Mouse (Mus musculus): ENCODE results near the gene Ubtd2. TPM values are rescaled to one million over a fixed set of nuclear protein-coding genes. Genes with fewer than 3 reads are reported as not detected.
"Not testable (repeated sequence)": the region's sequence is repeated elsewhere in the genome, so short reads cannot be mapped to it uniquely, and the experiment has no call there.

Gene Ubtd2
- total RNA-seq, 2 experiments from 2014 or later, result 1.8 to 3.4 TPM

DNA sequence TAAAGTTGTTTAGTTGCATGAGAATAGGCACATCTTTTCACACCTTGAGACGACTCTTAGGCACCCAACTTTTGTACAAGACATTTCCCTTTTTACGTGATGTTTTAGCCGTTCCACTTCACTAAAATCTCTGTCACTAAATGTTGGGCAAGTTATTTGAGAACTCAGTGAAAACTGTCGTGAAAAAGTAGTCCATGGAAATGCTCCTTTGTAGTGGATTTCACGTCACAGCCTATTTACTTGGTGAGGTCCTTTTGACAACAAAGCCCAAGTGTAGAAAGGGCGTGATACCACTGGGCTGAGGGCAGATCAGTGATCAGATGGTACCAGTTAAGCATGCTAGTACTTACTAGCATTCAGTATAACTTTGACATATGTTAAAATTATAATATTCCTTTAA, 1.2 kb downstream of the Ubtd2 start:
- no peak for ATAC-seq (ENCODE audit: poor library complexity, severe bottlenecking)

GRCm38 (mm10) chr11:32464282-32464681, 9.1 kb downstream of the Ubtd2 start:
- no peak for ATAC-seq (ENCODE audit: poor library complexity, severe bottlenecking)

- ATAC-seq (ENCODE audit: poor library complexity, severe bottlenecking), result no peak
These were observed 16.8 kb downstream of the Ubtd2 start for GRCm38 (mm10) chr11:32471925-32472324.

- ATAC-seq (ENCODE audit: poor library complexity, severe bottlenecking), result no peak
These were observed 19.6 kb downstream of the Ubtd2 start for GRCm38 (mm10) chr11:32474725-32475124.

- no peak for ATAC-seq (ENCODE audit: poor library complexity, severe bottlenecking)
These were observed 20.5 kb downstream of the Ubtd2 start for GRCm38 (mm10) chr11:32475487-32476236.

DNA sequence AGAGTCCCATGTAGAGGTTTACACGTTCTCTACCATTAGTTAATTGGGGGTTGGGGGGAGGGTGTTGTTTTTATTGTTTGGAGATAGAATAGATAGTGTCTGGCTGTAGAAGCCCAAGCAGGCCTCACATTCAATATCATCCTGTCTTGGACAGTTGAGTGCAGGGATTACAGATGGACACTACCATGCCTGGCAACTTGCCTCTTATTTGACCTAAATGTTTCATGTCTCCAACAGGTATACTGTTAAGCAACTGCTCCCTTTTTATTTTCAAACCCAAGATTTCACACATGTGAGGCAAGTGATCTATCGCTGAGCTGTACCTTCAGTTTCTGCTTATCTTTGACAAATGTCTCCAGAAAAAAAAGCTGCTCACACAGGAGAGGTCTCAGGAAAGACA, 26.4 kb downstream of the Ubtd2 start:
- ATAC-seq (ENCODE audit: poor library complexity, severe bottlenecking), result no peak

- no peak for ATAC-seq (ENCODE audit: poor library complexity, severe bottlenecking)
These were observed 30.1 kb downstream of the Ubtd2 start for GRCm38 (mm10) chr11:32485290-32485689.

DNA sequence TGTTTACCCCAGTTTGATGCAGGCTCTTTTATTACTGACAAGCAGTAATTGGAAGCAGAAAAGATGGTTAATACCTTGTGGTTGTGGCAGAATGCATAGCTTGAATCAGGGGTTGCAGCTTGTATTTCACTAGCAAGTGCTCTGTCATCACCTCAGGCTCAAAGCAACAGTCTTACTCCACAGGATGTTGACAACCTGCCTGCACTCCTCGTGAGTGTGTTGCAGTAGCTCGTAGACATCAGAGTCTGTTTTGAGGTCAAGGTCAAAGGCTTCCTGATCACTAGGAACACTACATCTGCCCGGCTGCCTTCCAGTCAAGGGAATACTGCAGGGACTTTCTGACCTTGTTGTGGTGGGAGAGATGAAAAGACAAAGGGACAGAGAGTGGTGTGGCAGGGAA, 31.5 kb downstream of the Ubtd2 start:
- ATAC-seq (ENCODE audit: poor library complexity, severe bottlenecking), result peak; percentile 49; the same call in 1 of the 2 replicates

DNA sequence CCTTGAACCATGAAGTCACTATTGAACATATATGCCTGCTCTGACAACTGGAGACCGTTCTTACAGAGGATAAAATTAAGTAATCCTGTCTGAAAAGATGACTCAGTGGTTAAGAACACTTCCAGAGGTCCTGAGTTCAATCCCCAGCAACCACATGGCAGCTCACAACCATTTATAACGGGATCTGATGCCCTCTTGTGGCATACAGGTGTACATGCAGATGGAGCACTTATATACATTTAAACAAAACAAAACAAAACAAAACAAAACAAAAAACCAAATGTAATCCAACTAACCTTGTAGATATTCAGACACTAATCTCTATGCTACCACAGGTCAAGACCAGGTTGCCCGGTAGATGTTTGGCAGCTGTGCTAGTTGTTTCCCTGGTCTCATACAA, 32.3 kb downstream of the Ubtd2 start:
- no peak for ATAC-seq (ENCODE audit: poor library complexity, severe bottlenecking)

- ATAC-seq (ENCODE audit: poor library complexity, severe bottlenecking), result no peak
These were observed 33.2 kb downstream of the Ubtd2 start for GRCm38 (mm10) chr11:32488344-32488743.

GRCm38 (mm10) chr11:32488808-32489670, 33.9 kb downstream of the Ubtd2 start:
- peak; percentile 45; the same call in 1 of the 2 replicates for ATAC-seq (ENCODE audit: poor library complexity, severe bottlenecking)

DNA sequence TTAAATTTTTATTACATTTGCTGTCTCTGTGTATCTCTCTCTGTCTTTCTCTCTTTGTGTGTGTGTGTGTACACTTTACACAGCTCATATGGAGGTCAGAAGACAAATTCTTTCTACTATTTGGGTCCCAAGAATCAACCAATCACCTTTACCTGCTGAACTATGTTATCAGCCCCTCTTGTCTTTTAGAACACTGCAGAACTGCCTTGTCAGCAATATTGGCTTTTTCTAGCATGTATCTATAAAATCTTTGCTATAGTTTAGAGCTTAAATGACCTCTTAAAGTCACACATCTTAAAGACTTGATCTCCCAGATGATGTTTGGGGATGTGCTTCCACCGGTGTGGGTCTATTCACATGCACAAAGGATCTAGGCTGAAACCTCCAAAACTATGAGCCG, 35.9 kb downstream of the Ubtd2 start:
- ATAC-seq (ENCODE audit: poor library complexity, severe bottlenecking), result no peak

- ATAC-seq (ENCODE audit: poor library complexity, severe bottlenecking), result no peak
These were observed 38.1 kb downstream of the Ubtd2 start for GRCm38 (mm10) chr11:32493312-32493711.

DNA sequence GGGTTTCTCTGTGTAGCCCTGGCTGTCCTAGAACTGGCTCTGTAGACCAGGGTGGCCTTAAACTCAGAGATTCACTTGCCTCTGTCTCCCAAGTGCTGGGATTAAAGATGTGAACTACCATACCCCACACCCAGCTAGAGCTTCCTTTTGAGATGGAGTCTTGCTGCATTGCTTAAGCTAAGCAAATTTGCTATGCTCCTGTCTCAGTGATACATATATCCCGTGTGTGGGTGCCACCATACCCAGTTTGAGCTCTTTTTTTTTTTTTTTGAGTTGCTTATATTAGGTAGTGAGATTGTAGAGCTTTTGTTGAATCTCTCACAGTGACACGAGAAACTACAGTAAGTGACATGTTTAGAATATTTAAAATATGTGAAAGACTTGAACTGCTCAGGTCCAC, 40.1 kb downstream of the Ubtd2 start:
- no peak for ATAC-seq (ENCODE audit: poor library complexity, severe bottlenecking)

DNA sequence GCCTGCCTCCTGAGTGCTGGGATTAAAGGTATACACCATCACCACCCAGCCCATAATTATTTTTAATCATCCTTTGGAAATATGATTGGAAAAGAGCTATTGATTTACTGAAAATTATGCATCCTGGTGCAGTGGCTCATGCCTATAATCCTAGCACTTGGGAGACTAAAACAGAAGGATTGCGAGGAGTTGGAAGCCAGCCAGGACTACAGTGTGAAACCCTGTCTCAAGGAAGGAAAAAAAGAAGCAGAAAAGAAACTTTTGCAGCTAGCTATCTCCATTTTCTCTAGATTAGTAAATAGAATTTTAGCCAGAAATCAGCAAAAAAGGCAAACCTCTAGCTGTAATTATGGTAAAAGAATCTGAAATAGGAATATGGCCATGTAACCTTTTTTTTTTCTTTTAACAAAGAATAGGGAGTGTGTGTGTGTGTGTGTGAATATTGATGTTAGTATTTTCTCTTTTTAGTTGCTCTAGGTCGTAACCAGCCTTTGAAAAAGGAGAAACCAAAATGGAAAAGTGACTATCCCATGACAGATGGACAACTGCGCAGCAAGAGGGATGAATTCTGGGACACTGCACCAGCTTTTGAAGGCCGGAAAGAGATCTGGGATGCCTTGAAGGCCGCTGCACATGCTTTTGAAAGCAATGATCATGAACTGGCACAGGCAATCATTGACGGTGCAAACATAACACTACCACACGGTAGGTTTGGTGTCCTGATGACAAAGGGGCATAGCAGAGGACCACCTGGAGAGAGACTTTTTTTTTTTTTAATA, 43.8 kb downstream of the Ubtd2 start:
- no peak for ATAC-seq (ENCODE audit: poor library complexity, severe bottlenecking)

GRCm38 (mm10) chr11:32499931-32500330, 44.8 kb downstream of the Ubtd2 start:
- ATAC-seq (ENCODE audit: poor library complexity, severe bottlenecking), result no peak

- ATAC-seq (ENCODE audit: poor library complexity, severe bottlenecking), result no peak
These were observed 48.5 kb downstream of the Ubtd2 start for GRCm38 (mm10) chr11:32503711-32504110.

DNA sequence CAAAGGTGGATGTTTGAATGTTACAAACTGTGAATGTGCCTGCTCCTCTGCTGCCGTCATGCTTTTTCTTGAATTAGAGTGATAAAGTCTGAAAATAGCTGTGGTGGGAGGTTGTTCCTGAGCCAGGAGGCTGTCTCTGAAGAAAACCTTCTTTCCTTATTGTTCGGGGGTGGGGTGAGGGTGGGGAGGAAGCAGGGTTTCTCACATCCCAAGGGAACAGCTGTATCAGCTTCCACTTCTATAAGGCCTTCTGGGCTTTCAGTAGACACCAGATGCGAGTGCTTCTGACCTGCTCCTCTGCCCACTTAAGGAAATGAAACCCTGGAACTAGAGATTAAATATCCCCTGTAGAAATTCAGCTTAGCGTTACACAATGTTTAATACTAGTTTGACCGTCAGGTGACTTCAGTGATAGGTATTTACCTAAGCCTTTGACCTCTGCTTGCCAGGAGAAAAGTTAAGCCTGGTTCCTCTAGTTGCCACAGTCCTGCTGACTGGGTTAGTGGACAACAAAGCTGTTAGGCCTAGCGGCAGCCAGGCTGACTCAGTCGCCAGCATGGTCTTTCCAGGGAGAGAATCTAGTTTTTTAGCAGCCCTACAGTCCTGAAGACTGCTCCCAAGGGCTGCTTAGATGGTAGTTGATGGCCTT, 50.0 kb downstream of the Ubtd2 start:
- no peak for ATAC-seq (ENCODE audit: poor library complexity, severe bottlenecking)

- no peak for ATAC-seq (ENCODE audit: poor library complexity, severe bottlenecking)
These were observed 55.8 kb downstream of the Ubtd2 start for GRCm38 (mm10) chr11:32510930-32511329.

- not testable (repeated sequence) for ATAC-seq (ENCODE audit: poor library complexity, severe bottlenecking)
These were observed 59.7 kb downstream of the Ubtd2 start for GRCm38 (mm10) chr11:32514853-32515252.

DNA sequence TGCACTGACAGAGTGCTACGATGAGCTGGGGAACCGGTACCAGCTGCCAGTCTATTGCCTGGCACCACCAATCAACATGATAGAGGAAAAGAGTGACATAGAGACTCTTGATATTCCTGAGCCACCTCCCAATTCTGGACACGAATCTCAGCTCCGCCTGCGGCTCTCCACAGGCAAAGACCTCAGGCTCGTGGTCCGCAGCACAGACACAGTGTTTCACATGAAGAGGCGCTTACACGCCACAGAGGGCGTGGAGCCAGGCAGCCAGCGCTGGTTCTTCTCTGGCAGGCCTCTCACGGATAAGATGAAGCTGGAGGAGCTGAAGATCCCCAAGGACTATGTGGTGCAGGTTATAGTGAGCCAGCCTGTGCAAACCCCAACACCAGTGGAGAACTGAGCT, 60.9 kb downstream of the Ubtd2 start:
- no peak for ATAC-seq (ENCODE audit: poor library complexity, severe bottlenecking)

Data from megakaryocyte, adult 5-6 weeks (primary cell).